11 mouse cellular contexts compared by ENCODE assay signal in genomic region chr13:24251236-24251635, GRCm38 (mm10).
"Had no signal": no experiment of that assay in that cellular context is flagged by ENCODE, and none has a peak within 500 bp of the region (broad histone marks: within the 10 kb centered on the region; RNA-seq: fewer than 3 reads in every experiment).

No protein-coding gene starts in this region.

- DNase-seq: gastrocnemius, postnatal 14 days; gastrocnemius, postnatal 36 days; heart, adult 18-20 months; heart, postnatal 10 days; kidney, adult 18-20 months; kidney, adult 8-10 months; kidney, postnatal 10 days; kidney, postnatal 25 days; kidney, postnatal 4 days; left cerebral cortex, postnatal 4 days; lung, adult 18-20 months had no signal
